Mouse (Mus musculus) ES-E14 (cell line): ENCODE data around the gene Adad2.

Experiments
- CHD2 ChIP-seq: IDR thresholded peaks from 2 replicates; pipeline ENCODE4 v1.6.1; 2014; ENCODE audit warnings: mild to moderate bottlenecking, low read depth, low read length, inconsistent platforms
- HCFC1 ChIP-seq: IDR thresholded peaks from 2 replicates; pipeline ENCODE4 v1.6.1; 2012; ENCODE audit warnings: low read length, inconsistent platforms, borderline replicate concordance; ENCODE audit not compliant: insufficient read depth
- MAFK ChIP-seq: IDR thresholded peaks from 2 replicates; pipeline ENCODE4 v1.6.1; 2014; ENCODE audit warnings: mild to moderate bottlenecking, low read depth, low read length, inconsistent platforms; ENCODE audit not compliant: insufficient read depth
- ZC3H11A ChIP-seq: IDR thresholded peaks from 2 replicates; pipeline ENCODE4 v1.6.1; 2012; ENCODE audit warnings: low read depth, mild to moderate bottlenecking, inconsistent platforms, low read length, borderline replicate concordance
- ZNF384 ChIP-seq: IDR thresholded peaks from 2 replicates; pipeline ENCODE4 v1.6.1; 2012; ENCODE audit warnings: low read depth, low read length, inconsistent platforms

- no peak for TF ChIP-seq CHD2
- no peak for TF ChIP-seq MAFK
- TF ChIP-seq ZNF384 = no peak
- TF ChIP-seq HCFC1 = no peak
- TF ChIP-seq ZC3H11A = no peak
Measured at GRCm38 (mm10) chr8:119620848-119621465, 8.4 kb downstream of the Adad2 start.
